Comparison of ENCODE assay signal across 7 mouse cellular contexts in genomic region chr14:34508187-34508840, GRCm38 (mm10). TPM values are rescaled to one million over a fixed set of nuclear protein-coding genes. Genes with fewer than 3 reads are reported as not detected.
A peak's percentile ranks its signal among the peaks of the same experiment; 100 is the strongest.
DNase-seq lines count a peak whose midpoint lies in the region; ATAC-seq and TF ChIP-seq lines count a peak whose summit lies in the region.

No protein-coding gene starts in this region.

- no peaks in the 10 kb centered on the region for H3K9me3 ChIP-seq in lung, embryonic 14.5 days (ENCODE audit: low read depth, low read length)
- no peaks in the 10 kb centered on the region for H3K9me3 ChIP-seq in heart, postnatal 0 days (replicated peaks; ENCODE audit: control insufficient read depth, low read length)
- H3K9me3 ChIP-seq in neural tube, embryonic 13.5 days, result no peaks in the 10 kb centered on the region

- H3K4me2 ChIP-seq in lung, embryonic 14.5 days, result peak overlapping the region; percentile 29; the same call in 1 of the 2 replicates
- peak overlapping the region; percentile 22; the same call in 1 of the 2 replicates for H3K4me2 ChIP-seq in heart, postnatal 0 days (ENCODE audit: low read depth, low read length)
- H3K4me2 ChIP-seq in neural tube, embryonic 13.5 days, result no peak overlapping the region

- TF ChIP-seq CTCF in lung, embryonic 14.5 days (IDR thresholded peaks at IDR 0.05; ENCODE audit: low read depth), result no peak
- no peak for TF ChIP-seq CTCF in heart, postnatal 0 days (IDR thresholded peaks at IDR 0.05; ENCODE audit: low read depth)

- no peak overlapping the region for H3K4me3 ChIP-seq in lung, embryonic 14.5 days (ENCODE audit: low read depth, low read length)
- no peak overlapping the region for H3K4me3 ChIP-seq in heart, postnatal 0 days (ENCODE audit: low read depth, low read length)
- no peak overlapping the region for H3K4me3 ChIP-seq in neural tube, embryonic 13.5 days

- peaks cover 5% of the 10 kb centered on the region; the same call in 1 of the 2 replicates for H3K4me1 ChIP-seq in lung, embryonic 14.5 days (ENCODE audit: insufficient read depth)
- H3K4me1 ChIP-seq in heart, postnatal 0 days (ENCODE audit: control insufficient read depth, insufficient read depth), result peaks cover 27% of the 10 kb centered on the region
- H3K4me1 ChIP-seq in neural tube, embryonic 13.5 days (replicated peaks), result peaks cover 21% of the 10 kb centered on the region

- no peaks in the 10 kb centered on the region for H3K27me3 ChIP-seq in lung, embryonic 14.5 days (ENCODE audit: insufficient read depth, low read length)
- peaks cover 18% of the 10 kb centered on the region for H3K27me3 ChIP-seq in heart, postnatal 0 days (ENCODE audit: control insufficient read depth, insufficient read depth, low read length)
- 0 out of 2 replicates have a peak, but pooled peaks cover 3% of the 10 kb centered on the region for H3K27me3 ChIP-seq in neural tube, embryonic 13.5 days

- no peaks in the 10 kb centered on the region for H3K36me3 ChIP-seq in lung, embryonic 14.5 days (ENCODE audit: insufficient read depth)
- H3K36me3 ChIP-seq in heart, postnatal 0 days (replicated peaks; ENCODE audit: control insufficient read depth, insufficient read depth, low read length), result no peaks in the 10 kb centered on the region
- H3K36me3 ChIP-seq in neural tube, embryonic 13.5 days, result no peaks in the 10 kb centered on the region

- no peak for TF ChIP-seq EP300 in heart, postnatal 0 days (IDR thresholded peaks at IDR 0.05; ENCODE audit: low read depth)

- no peak overlapping the region for H3K9ac ChIP-seq in lung, embryonic 14.5 days
- H3K9ac ChIP-seq in heart, postnatal 0 days (replicated peaks; ENCODE audit: low read depth, low read length), result no peak overlapping the region
- no peak overlapping the region for H3K9ac ChIP-seq in neural tube, embryonic 13.5 days

- ATAC-seq in lung, embryonic 14.5 days (ENCODE audit: insufficient read depth), result no peak; the same call in 1 of the 2 replicates
- no peak for ATAC-seq in heart, postnatal 0 days (ENCODE audit: insufficient read depth, low read depth)
- ATAC-seq in neural tube, embryonic 13.5 days (ENCODE audit: low read depth), result peak; percentile 28; the same call in 1 of the 2 replicates

- no peak for DNase-seq in lung, embryonic 14.5 days
- no peak for DNase-seq in lung, adult 18-20 months
- peak; percentile 60 for DNase-seq in adrenal gland, adult 8-10 months
- no peak for DNase-seq in heart, postnatal 0 days (ENCODE audit: low spot score)
- no peak for DNase-seq in frontal cortex, adult 2 months (ENCODE audit: extremely low spot score in 1 of 2, low spot score in 1 of 2)
- DNase-seq in frontal cortex, postnatal 14 days (ENCODE audit: low spot score in 2 of 2), result no peak

- H3K27ac ChIP-seq in lung, embryonic 14.5 days (ENCODE audit: low read depth), result no peak overlapping the region
- H3K27ac ChIP-seq in heart, postnatal 0 days (ENCODE audit: low read depth), result peak overlapping the region; percentile 16
- no peak overlapping the region for H3K27ac ChIP-seq in neural tube, embryonic 13.5 days (replicated peaks)

- 27% methylated on average over 4 of the region's 4 CpGs for WGBS in lung, embryonic 14.5 days
- WGBS in heart, postnatal 0 days, result 35% methylated on average over 4 of the region's 4 CpGs
- 26% methylated on average over 4 of the region's 4 CpGs for WGBS in neural tube, embryonic 13.5 days

RNA-seq across cellular contexts. Expression of gene Bmpr1a, which starts 5.2 kb away (rescaled TPM):
- 51.1 and 52.7 TPM in 2 replicates for polyA plus RNA-seq in lung, embryonic 14.5 days (2014; fragmentation: Nextera tagmentation; extraction: Ambion mirVana)
- 10 to 100 TPM; 60.5 to 74.7 (median 67.1) TPM for total RNA-seq in adrenal gland, adult 8-10 months (2022)
- total RNA-seq in heart, postnatal 0 days (2014; rRNA removed; ENCODE audit: low replicate concordance), result 99.5 and 130 TPM in 2 replicates
- polyA plus RNA-seq in heart, postnatal 0 days (2015; fragmentation: Nextera tagmentation; extraction: Ambion mirVana), result 37.2 and 38.6 TPM in 2 replicates
- polyA plus RNA-seq in neural tube, embryonic 13.5 days (2015; fragmentation: Nextera tagmentation; extraction: Ambion mirVana), result 22.6 and 26.4 TPM in 2 replicates
- polyA plus RNA-seq in frontal cortex, adult 2 months (2012; rRNA removed), result 23.8 and 28.0 TPM in 2 replicates

RNA-seq across cellular contexts. Expression of gene 9230112D13Rik, which starts 14.3 kb away (rescaled TPM):
- not detected in 2 replicates for polyA plus RNA-seq in lung, embryonic 14.5 days (2014; fragmentation: Nextera tagmentation; extraction: Ambion mirVana)
- total RNA-seq in adrenal gland, adult 8-10 months (2022), result not detected
- not detected in 2 replicates for total RNA-seq in heart, postnatal 0 days (2014; rRNA removed; ENCODE audit: low replicate concordance)
- not detected in 2 replicates for polyA plus RNA-seq in heart, postnatal 0 days (2015; fragmentation: Nextera tagmentation; extraction: Ambion mirVana)
- polyA plus RNA-seq in neural tube, embryonic 13.5 days (2015; fragmentation: Nextera tagmentation; extraction: Ambion mirVana), result not detected in 2 replicates
- polyA plus RNA-seq in frontal cortex, adult 2 months (2012; rRNA removed), result not detected in 2 replicates
